Mouse (Mus musculus) liver, embryonic 13.5 days (tissue): ENCODE results near the gene Fam161a. TPM values are rescaled to one million over a fixed set of nuclear protein-coding genes. Genes with fewer than 3 reads are reported as not detected.

Experiments used
- ATAC-seq: fragments of 200-750 bp; cut with Nextera tagmentation; 2 replicates; pipeline ENCODE4 v1.8.0; 2017; ENCODE audit warnings: low read depth, mild to moderate bottlenecking, moderate number of reproducible peaks, moderate library complexity
- DNase-seq: peaks from one replicate; pipeline ENCODE4 v3.0.0; 2022
- H3K27ac ChIP-seq: fragments of 300-500 bp; sonication (generic); 2 replicates; pipeline ENCODE4 v1.5.1; 2015; ENCODE audit warnings: moderate library complexity, mild to moderate bottlenecking, inconsistent platforms
- H3K27me3 ChIP-seq: fragments of 300-500 bp; sonication (generic); 2 replicates; pipeline ENCODE4 v1.6.1; 2015; ENCODE audit warnings: mild to moderate bottlenecking, inconsistent platforms
- H3K36me3 ChIP-seq: fragments of 300-500 bp; sonication (generic); 2 replicates; pipeline ENCODE4 v1.6.1; 2015; ENCODE audit warnings: mild to moderate bottlenecking, inconsistent platforms
- H3K4me1 ChIP-seq: fragments of 300-500 bp; sonication (generic); replicated peaks from 2 replicates; pipeline ENCODE4 v1.6.1; 2015; ENCODE audit warnings: inconsistent platforms
- H3K4me2 ChIP-seq: fragments of 300-500 bp; sonication (generic); 2 replicates; pipeline ENCODE4 v1.6.1; 2015; ENCODE audit warnings: inconsistent platforms, mild to moderate bottlenecking, moderate library complexity
- H3K4me3 ChIP-seq: fragments of 300-500 bp; sonication (generic); replicated peaks from 2 replicates; pipeline ENCODE4 v1.5.1; 2015; ENCODE audit warnings: mild to moderate bottlenecking, inconsistent platforms
- H3K9ac ChIP-seq: fragments of 300-500 bp; sonication (generic); 2 replicates; pipeline ENCODE4 v1.6.1; 2015; ENCODE audit warnings: mild to moderate bottlenecking, inconsistent platforms
- H3K9me3 ChIP-seq: fragments of 300-500 bp; sonication (generic); replicated peaks from 2 replicates; pipeline ENCODE4 v1.6.1; 2016; ENCODE audit warnings: inconsistent platforms
- WGBS: fragments of 180-500 bp; shearing (Covaris S2); methylation state at CpG from one replicate; pipeline ENCODE4 v1.1.7; 2015; ENCODE audit not compliant: insufficient replicate concordance; 5-methylcytosine and 5-hydroxymethylcytosine counted together
- polyA plus RNA-seq: library from polyadenylated mRNA; unstranded; fragments of >200 nt; fragmentation: Nextera tagmentation; extraction: Ambion mirVana; gene quantifications from 2 replicates; pipeline ENCODE4 v1.2.1, GENCODE M21; 2015

Gene Fam161a
- polyA plus RNA-seq, 1 experiment from 2014 or later: 0.51 TPM

- Histone ChIP-seq H3K4me2 (peak overlapping the region; percentile 88), H3K4me3 (peak overlapping the region; percentile 91), H3K9me3 (no peaks in the 10 kb centered on the region), H3K9ac (peak overlapping the region; percentile 83), H3K4me1 (peaks cover 24% of the 10 kb centered on the region), H3K36me3 (peaks cover 28% of the 10 kb centered on the region), H3K27me3 (no peaks in the 10 kb centered on the region), H3K27ac (peak overlapping the region; percentile 85)
- 5% methylated on average over 14 of the region's 14 CpGs for WGBS
- no peak for ATAC-seq
- DNase-seq: no peak
These were observed 16.0 kb upstream of the Fam161a start for GRCm38 (mm10) chr11:22991218-22991835.

- Histone ChIP-seq H3K9ac (no peak overlapping the region), H3K4me2 (no peak overlapping the region), H3K36me3 (peaks cover 52% of the 10 kb centered on the region), H3K4me1 (peaks cover 45% of the 10 kb centered on the region), H3K4me3 (no peak overlapping the region), H3K27me3 (no peaks in the 10 kb centered on the region), H3K9me3 (no peaks in the 10 kb centered on the region), H3K27ac (no peak overlapping the region)
- WGBS: 94% methylated on average over 2 of the region's 2 CpGs
- DNase-seq: no peak
- ATAC-seq: no peak
These were observed 13.1 kb upstream of the Fam161a start for GRCm38 (mm10) chr11:22994271-22994670.

DNA sequence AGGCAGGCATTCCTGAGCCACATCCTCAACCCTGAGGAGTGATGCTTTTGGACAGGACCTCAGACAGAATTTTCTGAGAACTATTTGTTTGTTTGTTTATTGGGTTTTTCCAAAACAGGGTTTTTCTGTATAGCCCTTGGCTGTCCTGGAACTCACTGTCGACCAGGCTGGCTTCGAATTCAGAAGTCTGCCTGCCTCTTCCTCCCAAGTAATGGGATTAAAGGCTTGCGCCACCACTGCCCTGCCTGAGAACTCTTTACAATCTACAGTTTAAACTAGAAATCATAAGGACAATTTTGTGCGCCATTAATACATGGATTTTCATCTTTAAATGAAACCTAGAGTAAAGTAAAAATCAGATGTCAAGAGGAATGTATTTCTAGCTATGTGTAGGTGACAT lies 11.9 kb upstream of the Fam161a start:
- DNase-seq (no peak), ATAC-seq (no peak)
- Histone ChIP-seq H3K4me1 (peaks cover 38% of the 10 kb centered on the region), H3K36me3 (peaks cover 63% of the 10 kb centered on the region), H3K27ac (no peak overlapping the region), H3K9ac (no peak overlapping the region), H3K4me2 (no peak overlapping the region), H3K9me3 (no peaks in the 10 kb centered on the region), H3K27me3 (no peaks in the 10 kb centered on the region), H3K4me3 (no peak overlapping the region)
- 86% methylated on average over 4 of the region's 4 CpGs for WGBS

GRCm38 (mm10) chr11:22998308-22998707 lies 9.0 kb upstream of the Fam161a start:
- Histone ChIP-seq H3K9me3 (no peaks in the 10 kb centered on the region), H3K27me3 (no peaks in the 10 kb centered on the region), H3K27ac (peak overlapping the region; percentile 69), H3K4me2 (peak overlapping the region; percentile 37), H3K4me3 (no peak overlapping the region), H3K9ac (peak overlapping the region; percentile 31; the same call in 1 of the 2 replicates), H3K4me1 (peaks cover 22% of the 10 kb centered on the region), H3K36me3 (peaks cover 84% of the 10 kb centered on the region)
- DNase-seq (peak; percentile 24), ATAC-seq (peak; percentile 99)
- whole genome bisulfite sequencing: 31% methylated on average over 1 of the region's 1 CpGs

- no peaks in the 10 kb centered on the region for H3K9me3 ChIP-seq
- no peak overlapping the region for H3K4me2 ChIP-seq
- no peak overlapping the region for H3K4me3 ChIP-seq
- DNase-seq (no peak), ATAC-seq (no peak)
- 76% methylated on average over 1 of the region's 1 CpGs for WGBS
- peaks cover 44% of the 10 kb centered on the region for H3K36me3 ChIP-seq
- H3K9ac ChIP-seq: no peak overlapping the region
- peaks cover 15% of the 10 kb centered on the region for H3K4me1 ChIP-seq
- no peaks in the 10 kb centered on the region for H3K27me3 ChIP-seq
- 0 out of 2 replicates have a peak overlapping the region, but pooled peaks have one; percentile 9 for H3K27ac ChIP-seq
These were observed 2.1 kb upstream of the Fam161a start for GRCm38 (mm10) chr11:23005276-23005675.

DNA sequence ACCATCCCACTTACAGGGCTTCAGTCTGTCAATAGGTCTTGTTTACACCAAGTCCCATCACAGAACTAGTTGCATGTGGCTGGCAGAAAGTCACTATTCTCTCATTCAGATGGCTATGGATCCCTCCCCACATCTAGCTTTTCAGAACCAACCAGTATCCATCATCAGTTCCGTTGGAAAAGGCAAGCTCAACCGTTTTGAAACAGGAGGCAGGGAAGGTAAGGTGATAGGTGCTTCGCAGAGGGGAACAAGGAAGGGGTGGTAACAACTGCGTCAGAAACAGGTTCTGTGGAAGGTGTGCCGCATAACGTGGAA lies 208 bp upstream of the Fam161a start:
- H3K27me3 ChIP-seq: no peaks in the 10 kb centered on the region
- peaks cover 28% of the 10 kb centered on the region for H3K36me3 ChIP-seq
- peak; percentile 60 for ATAC-seq
- no peak for DNase-seq
- H3K4me2 ChIP-seq: peak overlapping the region; percentile 90
- H3K27ac ChIP-seq: peak overlapping the region; percentile 94
- WGBS: 3% methylated on average over 6 of the region's 6 CpGs
- H3K4me1 ChIP-seq: peaks cover 15% of the 10 kb centered on the region
- H3K9ac ChIP-seq: peak overlapping the region; percentile 83
- H3K9me3 ChIP-seq: no peaks in the 10 kb centered on the region
- H3K4me3 ChIP-seq: peak overlapping the region; percentile 68

DNA sequence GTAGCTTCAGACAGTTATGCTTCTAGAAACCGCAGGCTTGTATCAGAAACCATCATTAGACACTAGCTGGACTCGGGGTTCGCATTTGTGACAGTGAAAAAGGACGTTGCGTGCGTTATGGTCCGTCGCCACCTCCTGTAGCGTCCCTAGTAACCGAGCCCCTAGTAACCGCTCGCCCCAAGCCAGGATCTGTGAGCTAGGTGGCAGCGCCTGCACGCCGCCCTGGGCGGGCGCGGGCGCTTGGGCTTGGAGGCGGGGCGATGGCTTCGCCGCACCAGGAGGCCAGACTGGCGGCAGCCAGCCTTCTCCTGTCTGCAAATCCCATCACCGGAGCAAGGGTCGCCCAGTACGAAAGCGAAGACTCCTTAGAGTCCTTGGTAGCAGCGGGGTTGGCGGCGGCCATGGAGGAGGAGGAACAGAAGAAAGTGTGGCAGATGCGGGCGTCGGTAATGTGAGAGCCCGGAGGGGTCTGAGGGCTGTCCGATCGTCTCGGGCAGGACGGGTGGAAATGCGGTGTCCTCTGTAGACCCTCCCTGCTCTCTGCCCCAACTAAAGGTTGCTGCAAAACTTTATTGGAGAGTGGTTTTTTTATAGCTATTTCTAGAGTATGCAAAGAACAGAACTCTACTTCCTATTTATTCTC lies 971 bp downstream of the Fam161a start:
- Histone ChIP-seq H3K4me2 (peak overlapping the region; percentile 90), H3K9ac (peak overlapping the region; percentile 83), H3K4me1 (peaks cover 15% of the 10 kb centered on the region), H3K4me3 (peak overlapping the region; percentile 68), H3K27me3 (no peaks in the 10 kb centered on the region), H3K36me3 (peaks cover 21% of the 10 kb centered on the region), H3K27ac (peak overlapping the region; percentile 94), H3K9me3 (no peaks in the 10 kb centered on the region)
- under 1% methylated on average over 40 of the region's 40 CpGs for WGBS
- peak; percentile 75 for DNase-seq
- ATAC-seq: peak; percentile 82

- 23% methylated on average over 4 of the region's 4 CpGs for WGBS
- Histone ChIP-seq H3K27me3 (no peaks in the 10 kb centered on the region), H3K4me3 (peak overlapping the region; percentile 68), H3K36me3 (peaks cover 16% of the 10 kb centered on the region), H3K4me1 (peaks cover 15% of the 10 kb centered on the region), H3K27ac (no peak overlapping the region), H3K4me2 (peak overlapping the region; percentile 90), H3K9me3 (no peaks in the 10 kb centered on the region), H3K9ac (peak overlapping the region; percentile 83)
- DNase-seq (no peak), ATAC-seq (no peak)
These were observed 1.5 kb downstream of the Fam161a start for GRCm38 (mm10) chr11:23008824-23009200.

GRCm38 (mm10) chr11:23013096-23013495 lies 5.8 kb downstream of the Fam161a start:
- WGBS: 50% methylated on average over 1 of the region's 1 CpGs
- H3K27ac ChIP-seq: no peak overlapping the region
- H3K4me3 ChIP-seq: no peak overlapping the region
- DNase-seq (no peak), ATAC-seq (no peak)
- no peak overlapping the region for H3K4me2 ChIP-seq
- no peak overlapping the region for H3K9ac ChIP-seq
- peaks cover 6% of the 10 kb centered on the region; the same call in 1 of the 2 replicates for H3K4me1 ChIP-seq
- no peaks in the 10 kb centered on the region for H3K9me3 ChIP-seq
- H3K27me3 ChIP-seq: no peaks in the 10 kb centered on the region
- no peaks in the 10 kb centered on the region for H3K36me3 ChIP-seq

DNA sequence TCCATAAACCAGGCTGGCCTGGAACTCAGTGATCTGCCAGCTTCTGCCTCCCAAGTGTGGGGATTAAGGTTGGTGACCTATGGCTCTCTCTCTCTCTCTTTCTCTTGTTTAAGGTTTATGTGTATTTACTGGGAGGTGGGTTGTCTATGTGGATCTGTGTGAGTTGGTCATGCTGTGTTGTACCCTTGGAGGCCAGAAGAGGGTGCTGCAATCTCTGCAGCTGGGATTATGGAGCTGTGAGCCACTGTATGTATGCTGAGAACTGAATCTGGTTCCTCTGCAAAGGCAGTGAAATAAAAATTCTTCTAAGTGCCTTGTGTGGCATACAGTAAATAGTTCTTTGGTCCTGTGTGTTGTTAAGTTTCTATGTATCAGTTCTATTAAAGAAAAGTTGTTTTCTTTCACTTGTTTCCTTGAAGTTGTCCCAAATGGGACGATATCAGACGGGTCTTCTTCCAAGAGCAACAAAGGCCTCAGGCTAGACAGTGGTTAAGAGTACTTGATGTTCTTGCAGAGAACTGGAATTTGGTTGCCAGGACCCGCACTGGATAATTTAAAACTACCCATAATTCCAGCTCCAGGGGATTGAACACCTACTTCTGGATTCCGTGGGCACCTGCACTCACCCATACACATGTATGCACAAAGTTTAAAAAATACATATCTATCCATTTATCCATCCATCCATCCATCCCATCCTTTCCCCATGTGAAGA lies 6.4 kb downstream of the Fam161a start:
- peak; percentile 15 for DNase-seq
- 70% methylated on average over 4 of the region's 4 CpGs for WGBS

DNA sequence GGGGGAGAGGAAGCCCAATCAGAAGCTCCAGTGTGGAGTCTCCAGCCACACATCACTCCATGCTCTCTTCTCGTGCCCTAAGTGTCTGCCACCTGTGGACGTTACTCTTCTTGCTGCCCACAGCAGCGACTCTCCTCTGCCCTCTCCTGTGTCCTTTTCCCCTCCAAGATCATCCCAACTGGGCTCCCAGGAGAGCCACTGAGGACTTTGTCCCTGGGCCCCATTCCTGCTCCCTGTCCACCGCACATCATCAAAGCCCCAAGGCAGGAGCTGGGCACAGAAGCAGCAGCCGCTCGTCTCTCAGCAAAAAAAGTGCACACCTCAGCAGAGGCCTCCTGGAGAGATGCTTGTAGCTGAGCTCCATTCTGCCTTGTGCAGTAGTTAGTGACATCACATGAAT lies 7.7 kb downstream of the Fam161a start:
- no peaks in the 10 kb centered on the region for H3K4me1 ChIP-seq
- no peaks in the 10 kb centered on the region for H3K36me3 ChIP-seq
- DNase-seq (no peak), ATAC-seq (no peak)
- no peak overlapping the region for H3K27ac ChIP-seq
- no peak overlapping the region for H3K4me3 ChIP-seq
- H3K4me2 ChIP-seq: no peak overlapping the region
- H3K27me3 ChIP-seq: no peaks in the 10 kb centered on the region
- 60% methylated on average over 6 of the region's 6 CpGs for WGBS
- no peak overlapping the region for H3K9ac ChIP-seq
- H3K9me3 ChIP-seq: no peaks in the 10 kb centered on the region

More for the DNA sequence above, 6.4 kb downstream of the Fam161a start:
- Histone ChIP-seq H3K27ac (no peak overlapping the region), H3K4me2 (no peak overlapping the region), H3K4me1 (peaks cover 6% of the 10 kb centered on the region; the same call in 1 of the 2 replicates), H3K9ac (no peak overlapping the region), H3K36me3 (no peaks in the 10 kb centered on the region), H3K4me3 (no peak overlapping the region), H3K9me3 (no peaks in the 10 kb centered on the region), H3K27me3 (no peaks in the 10 kb centered on the region)
- ATAC-seq: peak; percentile 50; the same call in 1 of the 2 replicates
